Mouse (Mus musculus) ES-Bruce4 (cell line): ENCODE measurements at regions not wholly inside any gene's neighbourhood (a gene's known extent, or its start where the extent isn't known, plus 50 kb on each side); places are given as distances from the start of the nearest gene placed in this dataset.

Experiments used
- H3K27ac ChIP-seq: 2 replicates; pipeline ENCODE4 v1.5.1; 2012; ENCODE audit warnings: low read length, inconsistent platforms; ENCODE audit not compliant: insufficient read depth
- H3K27me3 ChIP-seq: 2 replicates; pipeline ENCODE4 v1.6.1; 2012; ENCODE audit warnings: mild to moderate bottlenecking, low read length, inconsistent platforms; ENCODE audit not compliant: control insufficient read depth, poor library complexity, insufficient read depth, severe bottlenecking
- H3K36me3 ChIP-seq: 2 replicates; pipeline ENCODE4 v1.6.1; 2012; ENCODE audit warnings: inconsistent platforms, mild to moderate bottlenecking, low read length, moderate library complexity; ENCODE audit not compliant: control insufficient read depth, poor library complexity, insufficient read depth, severe bottlenecking
- H3K4me1 ChIP-seq: one replicate; pipeline ENCODE4 v1.8.1; 2011; ENCODE audit warnings: low read length; ENCODE audit not compliant: control insufficient read depth, insufficient read depth
- H3K4me3 ChIP-seq: 2 replicates; pipeline ENCODE4 v1.5.1; 2011; ENCODE audit warnings: low read depth, mild to moderate bottlenecking, low read length
- H3K9ac ChIP-seq: 2 replicates; pipeline ENCODE4 v1.6.1; 2012; ENCODE audit warnings: low read depth, mild to moderate bottlenecking, inconsistent platforms; ENCODE audit not compliant: poor library complexity, severe bottlenecking
- H3K9me3 ChIP-seq: replicated peaks from 2 replicates; pipeline ENCODE4 v1.6.1; 2012; ENCODE audit warnings: mild to moderate bottlenecking, low read length, inconsistent platforms; ENCODE audit not compliant: control insufficient read depth, poor library complexity, insufficient read depth, severe bottlenecking
- CTCF ChIP-seq: IDR thresholded peaks from one replicate; pipeline ENCODE4 v1.8.1; 2011; ENCODE audit warnings: low read depth, low read length
- EP300 ChIP-seq: IDR thresholded peaks from 2 replicates; pipeline ENCODE4 v1.6.1; 2011; ENCODE audit warnings: low read depth, low read length; ENCODE audit not compliant: insufficient read depth
- POLR2A ChIP-seq: IDR thresholded peaks from one replicate; pipeline ENCODE4 v1.8.1; 2011; ENCODE audit warnings: low read length; ENCODE audit not compliant: insufficient read depth

GRCm38 (mm10) chr19:15667889-15668623, 279.1 kb downstream of the Psat1 start:
- Histone ChIP-seq H3K9me3 (no peaks in the 10 kb centered on the region), H3K4me3 (no peak overlapping the region), H3K9ac (no peak overlapping the region), H3K27ac (no peak overlapping the region), H3K27me3 (no peaks in the 10 kb centered on the region), H3K4me1 (no peaks in the 10 kb centered on the region), H3K36me3 (no peaks in the 10 kb centered on the region)
- TF ChIP-seq CTCF (no peak), POLR2A (no peak), EP300 (no peak)

GRCm38 (mm10) chr19:15663659-15664255, 283.4 kb downstream of the Psat1 start:
- H3K36me3 ChIP-seq = no peaks in the 10 kb centered on the region
- no peak for TF ChIP-seq EP300
- no peak for TF ChIP-seq POLR2A
- no peak for TF ChIP-seq CTCF
- H3K9me3 ChIP-seq = no peaks in the 10 kb centered on the region
- H3K27me3 ChIP-seq = no peaks in the 10 kb centered on the region
- H3K4me3 ChIP-seq = no peak overlapping the region
- H3K9ac ChIP-seq = no peak overlapping the region
- H3K4me1 ChIP-seq = no peaks in the 10 kb centered on the region
- H3K27ac ChIP-seq = no peak overlapping the region

- no peaks in the 10 kb centered on the region for H3K9me3 ChIP-seq
- no peak overlapping the region for H3K27ac ChIP-seq
- no peak for TF ChIP-seq CTCF
- no peak for TF ChIP-seq POLR2A
- no peak for TF ChIP-seq EP300
- no peaks in the 10 kb centered on the region for H3K4me1 ChIP-seq
- H3K27me3 ChIP-seq = no peaks in the 10 kb centered on the region
- H3K36me3 ChIP-seq = no peaks in the 10 kb centered on the region
- H3K4me3 ChIP-seq = no peak overlapping the region
- H3K9ac ChIP-seq = no peak overlapping the region
These were observed 288.5 kb downstream of the Psat1 start for GRCm38 (mm10) chr19:15658611-15659010.

- Histone ChIP-seq H3K27me3 (no peaks in the 10 kb centered on the region), H3K9ac (no peak overlapping the region), H3K9me3 (no peaks in the 10 kb centered on the region), H3K4me1 (no peaks in the 10 kb centered on the region), H3K36me3 (no peaks in the 10 kb centered on the region), H3K4me3 (no peak overlapping the region), H3K27ac (no peak overlapping the region)
- TF ChIP-seq EP300 (no peak), CTCF (no peak), POLR2A (no peak)
These were observed 289.3 kb downstream of the Psat1 start for GRCm38 (mm10) chr19:15657846-15658245.

- Histone ChIP-seq H3K36me3 (no peaks in the 10 kb centered on the region), H3K4me1 (no peaks in the 10 kb centered on the region), H3K27me3 (no peaks in the 10 kb centered on the region), H3K4me3 (no peak overlapping the region), H3K9me3 (no peaks in the 10 kb centered on the region), H3K27ac (no peak overlapping the region), H3K9ac (no peak overlapping the region)
- TF ChIP-seq EP300 = no peak
- peak; percentile 49 for TF ChIP-seq CTCF
- no peak for TF ChIP-seq POLR2A
These were observed 297.8 kb downstream of the Psat1 start for GRCm38 (mm10) chr19:15649368-15649767.

GRCm38 (mm10) chr19:15647313-15647712, 299.8 kb downstream of the Psat1 start:
- Histone ChIP-seq H3K27ac (no peak overlapping the region), H3K9me3 (no peaks in the 10 kb centered on the region), H3K4me1 (no peaks in the 10 kb centered on the region), H3K27me3 (no peaks in the 10 kb centered on the region), H3K4me3 (no peak overlapping the region), H3K9ac (no peak overlapping the region), H3K36me3 (no peaks in the 10 kb centered on the region)
- no peak for TF ChIP-seq POLR2A
- TF ChIP-seq CTCF = no peak
- no peak for TF ChIP-seq EP300
